Mouse (Mus musculus) embryonic fibroblast, embryonic 13.5 days (primary cell): ENCODE data around the gene Tspan3. TPM values are rescaled to one million over a fixed set of nuclear protein-coding genes. Genes with fewer than 3 reads are reported as not detected.

Source experiments
- H3K27ac ChIP-seq: 2 replicates; pipeline ENCODE4 v1.5.1; 2012; ENCODE audit warnings: low read length, control low read depth, inconsistent platforms; ENCODE audit not compliant: insufficient read depth
- H3K4me1 ChIP-seq: 2 replicates; pipeline ENCODE4 v1.6.1; 2011; ENCODE audit warnings: low read length; ENCODE audit not compliant: control insufficient read depth, insufficient read depth
- H3K4me3 ChIP-seq: 2 replicates; pipeline ENCODE4 v1.5.1; 2011; ENCODE audit warnings: mild to moderate bottlenecking, control low read depth, low read length; ENCODE audit not compliant: insufficient read depth
- CTCF ChIP-seq: IDR thresholded peaks from 2 replicates; pipeline ENCODE4 v1.5.1; 2011; ENCODE audit warnings: mild to moderate bottlenecking, control low read depth, low read length, moderate library complexity, borderline replicate concordance; ENCODE audit not compliant: insufficient read depth
- POLR2A ChIP-seq: IDR thresholded peaks from 2 replicates; pipeline ENCODE4 v1.6.1; 2011; ENCODE audit warnings: low read depth, mild to moderate bottlenecking, control low read depth, low read length, moderate library complexity
- polyA plus RNA-seq: library from polyadenylated mRNA; stranded (reverse); fragments of >200 nt; gene quantifications from 2 replicates; pipeline ENCODE4 v1.2.4, GENCODE M21; 2011; ENCODE audit warnings: low read depth; ENCODE audit not compliant: missing spikeins, insufficient read length

Gene Tspan3
- polyA plus RNA-seq, 1 experiment: 183 TPM

DNA sequence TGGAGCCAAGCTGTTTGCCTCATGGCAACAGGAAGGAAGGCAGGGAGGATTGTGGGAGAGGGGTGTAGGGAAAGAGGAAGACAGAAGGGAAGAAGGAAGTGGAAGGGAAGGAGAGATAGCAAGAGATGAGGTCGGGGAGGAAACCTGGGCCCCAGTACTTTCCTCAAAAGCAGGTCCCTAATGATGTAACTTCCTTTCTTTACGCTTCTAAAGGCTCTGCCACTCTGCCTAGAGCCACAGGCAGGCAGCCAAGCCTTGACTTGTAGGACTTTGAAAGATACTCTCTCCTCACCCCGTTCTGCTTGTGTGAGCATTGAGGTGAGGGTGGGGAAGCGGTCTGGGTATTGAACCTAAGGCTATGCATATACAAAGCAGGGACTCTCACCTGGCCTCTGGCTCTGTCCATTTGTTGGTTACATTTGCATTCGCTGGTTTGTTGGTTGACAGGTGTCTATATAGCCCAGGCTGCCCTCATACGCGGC is 65.2 kb downstream of the Tspan3 start:
- peaks cover 4% of the 10 kb centered on the region; the same call in 1 of the 2 replicates for H3K4me1 ChIP-seq
- no peak for TF ChIP-seq CTCF
- no peak for TF ChIP-seq POLR2A
- H3K27ac ChIP-seq: no peak overlapping the region
- H3K4me3 ChIP-seq: no peak overlapping the region

DNA sequence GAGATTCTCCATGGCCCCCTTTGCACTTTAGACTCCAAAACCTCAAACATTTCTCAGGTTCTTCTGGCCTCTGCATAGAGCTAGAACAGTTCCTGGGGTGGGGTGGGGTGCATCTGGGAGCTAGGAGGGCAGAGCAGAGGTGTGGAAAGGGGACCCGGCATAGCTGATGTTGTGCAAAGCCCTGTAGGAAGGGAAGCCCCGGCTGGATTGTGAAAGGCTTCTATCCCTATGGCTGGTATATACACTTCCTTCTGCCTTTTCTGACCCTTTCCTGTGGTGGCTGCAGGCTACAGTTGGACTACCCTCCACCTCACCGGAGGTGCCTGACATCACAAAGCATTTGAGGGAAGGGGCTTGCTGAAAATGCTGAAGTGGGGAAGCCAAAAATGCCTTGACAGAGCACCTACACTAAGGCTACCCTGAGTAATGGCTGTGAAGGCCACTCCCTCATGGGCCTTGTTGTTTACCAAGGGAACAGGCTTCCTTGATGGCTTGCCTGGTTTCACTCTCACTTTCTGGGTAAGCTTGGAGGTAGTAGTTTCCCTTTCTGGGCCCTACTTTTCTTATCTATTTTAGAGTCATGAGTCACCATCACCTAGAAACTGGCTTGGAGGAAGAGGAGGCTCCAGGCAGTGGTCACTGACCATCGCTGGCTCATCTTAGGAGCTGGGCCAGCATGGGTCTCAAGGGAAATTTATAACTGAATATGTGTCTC is 67.5 kb downstream of the Tspan3 start:
- TF ChIP-seq CTCF: no peak
- no peak for TF ChIP-seq POLR2A
- Histone ChIP-seq H3K4me3 (no peak overlapping the region), H3K27ac (no peak overlapping the region), H3K4me1 (peaks cover 3% of the 10 kb centered on the region; the same call in 1 of the 2 replicates)

DNA sequence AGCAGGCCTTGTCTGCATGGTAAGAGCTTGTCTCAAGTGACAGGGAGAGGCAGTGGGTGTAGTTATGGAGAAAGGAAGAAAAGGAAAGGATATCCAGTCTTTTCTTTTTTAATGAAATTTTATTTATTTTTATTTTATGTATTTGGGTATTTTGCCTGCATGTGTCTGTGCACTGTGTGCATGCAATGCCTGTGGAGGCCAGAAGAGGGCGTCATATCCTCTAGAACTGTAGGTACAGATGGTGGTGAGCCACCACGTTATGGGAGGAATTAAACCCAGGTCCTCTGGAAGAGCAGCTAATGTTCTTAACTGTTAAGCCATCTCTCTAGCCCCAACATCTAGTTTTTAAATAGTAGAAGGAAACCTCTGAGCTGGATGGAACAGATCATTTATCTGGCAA is 73.2 kb downstream of the Tspan3 start:
- Histone ChIP-seq H3K4me3 (no peak overlapping the region), H3K4me1 (peaks cover 5% of the 10 kb centered on the region), H3K27ac (no peak overlapping the region)
- TF ChIP-seq CTCF (no peak), POLR2A (no peak)

DNA sequence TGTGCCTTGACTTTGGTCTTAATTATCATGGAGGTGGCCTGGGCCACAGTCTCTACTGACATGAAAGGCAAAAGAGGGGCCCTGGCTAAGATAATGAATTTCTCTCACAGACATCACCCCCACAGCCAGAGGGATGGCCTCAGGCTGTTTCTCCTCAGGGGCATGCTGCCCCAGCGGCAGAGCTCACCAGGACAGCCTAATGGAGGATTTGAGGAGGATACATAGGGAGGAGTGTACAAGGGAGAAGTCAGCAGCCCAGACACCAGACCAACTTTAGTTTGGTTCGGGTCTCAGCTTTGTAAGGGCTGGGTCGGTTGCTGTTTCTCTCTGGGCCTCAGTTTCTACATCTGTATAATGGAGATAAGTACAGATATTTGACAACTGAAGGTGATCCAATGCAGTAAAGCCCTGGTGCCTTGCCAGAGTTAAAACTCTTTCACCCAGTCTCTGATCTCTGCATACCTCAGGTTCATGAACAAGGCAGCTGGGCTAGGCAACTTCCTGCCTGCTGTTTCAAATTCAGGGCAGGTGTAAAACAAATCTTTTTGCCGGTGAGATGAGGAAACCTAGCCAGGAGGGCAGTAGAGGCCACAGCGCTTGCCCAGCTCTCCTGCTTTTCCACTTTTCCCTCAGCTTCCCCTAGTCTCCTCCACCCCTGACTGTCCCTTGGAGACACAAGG is 74.6 kb downstream of the Tspan3 start:
- Histone ChIP-seq H3K27ac (peak overlapping the region; percentile 83; the same call in 1 of the 2 replicates), H3K4me3 (no peak overlapping the region), H3K4me1 (peaks cover 5% of the 10 kb centered on the region)
- TF ChIP-seq POLR2A: no peak

DNA sequence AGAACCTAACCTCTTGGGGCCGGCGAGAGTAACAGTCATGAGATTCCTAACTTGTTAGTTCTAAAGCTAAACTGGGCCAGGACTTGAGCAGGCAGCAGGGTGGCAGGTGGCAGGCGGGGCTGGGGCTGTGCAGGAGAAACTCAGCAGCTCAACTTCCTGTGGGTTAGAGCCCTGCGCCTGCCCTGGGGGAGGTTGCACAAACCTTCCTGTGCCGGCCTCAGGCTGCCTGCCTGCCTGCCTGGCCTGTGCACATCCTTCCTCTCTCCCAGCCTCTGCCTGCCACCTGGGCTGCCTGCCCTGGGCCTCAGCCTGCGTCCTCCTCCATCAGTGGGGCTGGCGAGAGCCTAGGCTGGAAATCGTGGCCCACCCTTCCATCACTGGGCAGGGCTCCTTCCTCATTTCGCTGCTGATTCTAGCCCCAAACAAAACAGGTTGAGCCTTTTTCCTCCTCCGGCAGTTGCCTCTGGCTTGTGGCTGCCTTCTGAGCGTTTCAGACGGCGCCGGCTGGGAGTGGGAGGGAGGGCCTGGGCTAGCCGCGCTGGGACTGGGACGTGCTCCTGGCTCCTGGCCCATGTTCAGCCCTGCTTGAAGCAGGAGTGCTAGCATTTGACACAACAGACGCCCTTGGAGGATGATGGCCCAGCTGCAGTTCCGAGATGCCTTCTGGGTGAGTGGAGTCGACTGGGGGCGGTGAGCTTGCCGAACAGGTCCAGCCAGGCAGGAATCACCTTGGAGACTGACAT is 75.3 kb downstream of the Tspan3 start, which contains the start of gene Pstpip1:
TSS of gene Pstpip1 (plus strand) at position 185 of the 743 bp plus-strand sequence.
- TF ChIP-seq CTCF (no peak), POLR2A (peak; percentile 8; the same call in 1 of the 2 replicates)
- peaks cover 5% of the 10 kb centered on the region for H3K4me1 ChIP-seq
- H3K4me3 ChIP-seq: no peak within 1 kb of the TSS
- peak within 1 kb of the TSS; percentile 83 for H3K27ac ChIP-seq

DNA sequence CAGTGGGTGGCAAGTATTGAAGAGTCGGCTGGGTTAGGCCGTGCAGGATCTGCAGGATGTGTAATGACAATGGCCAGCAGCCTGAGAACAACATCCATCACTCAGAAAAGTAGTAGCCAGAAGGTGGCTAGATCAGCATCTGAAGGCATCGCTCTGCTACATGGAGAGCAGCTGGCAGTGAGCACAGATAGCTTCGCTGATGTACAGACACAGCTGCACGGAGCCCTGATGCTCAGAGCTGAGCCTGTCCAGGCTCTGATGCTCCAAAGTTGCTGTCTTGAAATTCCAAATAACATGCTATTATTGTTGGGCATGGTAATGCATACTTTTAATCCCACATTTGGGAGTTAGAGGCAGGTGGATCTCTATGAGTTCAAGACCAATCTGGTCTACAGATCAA is 78.8 kb downstream of the Tspan3 start:
- TF ChIP-seq CTCF (no peak), POLR2A (no peak)
- Histone ChIP-seq H3K4me3 (no peak overlapping the region), H3K4me1 (peaks cover 5% of the 10 kb centered on the region), H3K27ac (no peak overlapping the region)

Other genes starting within 250 kb of the Tspan3 start
- 12.4 and 14.1 TPM in 2 replicates for gene Scaper, start 227.4 kb downstream of the Tspan3 start, polyA plus RNA-seq
- not detected in 2 replicates for gene 4930563M21Rik, start 154.9 kb downstream of the Tspan3 start, polyA plus RNA-seq
- 142 and 173 TPM in 2 replicates for gene Rcn2, start 123.6 kb downstream of the Tspan3 start, polyA plus RNA-seq
- gene Pstpip1, start 75.5 kb downstream of the Tspan3 start, polyA plus RNA-seq: 2.6 and 4.1 TPM in 2 replicates